In the genomic region with DNA sequence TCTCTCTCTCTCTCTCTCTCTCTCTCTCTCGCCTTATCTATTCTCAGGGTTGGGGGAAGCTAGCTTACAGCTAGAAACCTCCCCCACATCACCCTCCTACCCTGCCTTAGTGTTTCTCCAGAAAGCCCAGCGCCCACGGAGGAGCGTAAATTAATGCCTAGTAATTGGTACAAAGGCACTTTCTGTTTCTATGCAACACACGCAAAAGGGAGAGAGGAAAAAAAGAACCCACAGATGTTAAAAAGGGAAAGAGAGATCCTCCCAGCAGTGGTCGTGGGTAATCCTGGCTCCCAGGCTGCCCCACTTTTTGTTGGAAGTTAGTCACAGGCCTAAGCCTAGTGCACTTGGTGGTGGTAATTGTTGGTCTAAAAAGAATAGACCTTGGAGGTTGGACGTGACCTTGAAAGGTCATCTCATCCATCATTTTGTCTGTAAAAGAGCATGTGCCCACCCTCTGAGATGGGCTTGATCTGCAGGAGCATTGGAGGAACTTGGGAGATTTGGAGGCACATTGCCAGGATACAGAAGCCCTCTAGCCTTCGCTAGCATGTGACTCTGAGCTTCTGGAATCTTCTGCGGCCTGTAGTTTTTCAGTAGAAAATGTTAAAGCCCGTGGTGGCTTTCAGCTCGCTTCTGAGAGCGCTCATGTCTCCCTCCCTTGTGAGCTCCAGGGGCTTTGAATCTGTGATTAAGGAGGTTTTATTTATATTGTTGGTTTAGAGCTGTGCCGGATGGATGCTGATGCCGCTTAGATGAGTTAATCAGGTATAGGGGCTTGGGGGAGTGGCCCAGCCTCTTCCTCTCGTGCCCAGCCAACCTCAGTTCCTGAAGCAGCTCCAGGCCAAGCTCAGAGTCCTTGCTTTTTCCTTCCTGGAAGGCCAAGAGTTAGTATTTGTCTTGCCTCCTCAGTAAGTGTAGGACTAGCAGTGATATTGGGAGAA, we compare ENCODE assay signal across 11 mouse cellular contexts. TPM values are rescaled to one million over a fixed set of nuclear protein-coding genes. Genes with fewer than 3 reads are reported as not detected.
DNase-seq lines count a peak whose midpoint lies in the region; ATAC-seq and TF ChIP-seq lines count a peak whose summit lies in the region.
"Had no signal": no experiment of that assay in that cellular context is flagged by ENCODE, and none has a peak within 500 bp of the region (broad histone marks: within the 10 kb centered on the region; RNA-seq: fewer than 3 reads in every experiment).

No protein-coding gene starts in this region.

- no peaks in the 10 kb centered on the region for H3K9me3 ChIP-seq in midbrain, postnatal 0 days (ENCODE audit: low read length)
- H3K9me3 ChIP-seq in midbrain, embryonic 13.5 days: no peaks in the 10 kb centered on the region
- no peaks in the 10 kb centered on the region for H3K9me3 ChIP-seq in hindbrain, postnatal 0 days (ENCODE audit: low read length)
- H3K9me3 ChIP-seq in midbrain, embryonic 14.5 days (ENCODE audit: control insufficient read depth, low read length): no peaks in the 10 kb centered on the region
- no peaks in the 10 kb centered on the region for H3K9me3 ChIP-seq in limb, embryonic 10.5 days (replicated peaks)
- H3K9me3 ChIP-seq: liver, embryonic 15.5 days; neural tube, embryonic 12.5 days had no signal

- peaks cover 5% of the 10 kb centered on the region for H3K27me3 ChIP-seq in midbrain, postnatal 0 days (ENCODE audit: insufficient read depth, low read length)
- H3K27me3 ChIP-seq in midbrain, embryonic 13.5 days: peaks cover 28% of the 10 kb centered on the region
- no peaks in the 10 kb centered on the region for H3K27me3 ChIP-seq in hindbrain, postnatal 0 days (ENCODE audit: insufficient read depth, low read length)
- peaks cover 15% of the 10 kb centered on the region for H3K27me3 ChIP-seq in midbrain, embryonic 14.5 days (ENCODE audit: control insufficient read depth, insufficient read depth, low read length)
- peaks cover 27% of the 10 kb centered on the region for H3K27me3 ChIP-seq in limb, embryonic 10.5 days (ENCODE audit: low read depth, poor library complexity, severe bottlenecking)

- peak; percentile 18 for DNase-seq in gastrocnemius, adult 18-20 months (ENCODE audit: low spot score)
- DNase-seq in gastrocnemius, postnatal 25 days: no peak
- peak; percentile 43 for DNase-seq in midbrain, postnatal 0 days (ENCODE audit: low spot score)
- DNase-seq in hindbrain, postnatal 0 days (ENCODE audit: low spot score): no peak
- DNase-seq in right cerebral cortex, postnatal 36 days (ENCODE audit: low spot score in 2 of 2): peak; percentile 58 to 81
- no peak for DNase-seq in midbrain, embryonic 14.5 days
- DNase-seq in limb, embryonic 10.5 days (ENCODE audit: low spot score): no peak
- DNase-seq: thymus, adult 18-20 months had no signal

- no peak overlapping the region for H3K4me2 ChIP-seq in midbrain, postnatal 0 days (ENCODE audit: low read depth, low read length, poor library complexity, severe bottlenecking)
- H3K4me2 ChIP-seq in midbrain, embryonic 13.5 days (replicated peaks): no peak overlapping the region
- peak overlapping the region; percentile 27 for H3K4me2 ChIP-seq in hindbrain, postnatal 0 days (ENCODE audit: low read depth, low read length)
- H3K4me2 ChIP-seq in midbrain, embryonic 14.5 days (ENCODE audit: low read length): no peak overlapping the region
- H3K4me2 ChIP-seq: liver, embryonic 15.5 days; neural tube, embryonic 12.5 days had no signal

- no peak overlapping the region for H3K9ac ChIP-seq in midbrain, postnatal 0 days (replicated peaks; ENCODE audit: low read length, poor library complexity, severe bottlenecking)
- H3K9ac ChIP-seq in midbrain, embryonic 13.5 days (replicated peaks): no peak overlapping the region
- H3K9ac ChIP-seq in hindbrain, postnatal 0 days (replicated peaks; ENCODE audit: low read length): no peak overlapping the region
- no peak overlapping the region for H3K9ac ChIP-seq in midbrain, embryonic 14.5 days (replicated peaks; ENCODE audit: low read length)
- H3K9ac ChIP-seq: liver, embryonic 15.5 days; neural tube, embryonic 12.5 days had no signal

- no peak for ATAC-seq in midbrain, postnatal 0 days (ENCODE audit: low FRiP score)
- no peak for ATAC-seq in midbrain, embryonic 13.5 days
- no peak for ATAC-seq in hindbrain, postnatal 0 days
- ATAC-seq in midbrain, embryonic 14.5 days (ENCODE audit: low FRiP score, low TSS enrichment): no peak

- no peaks in the 10 kb centered on the region for H3K36me3 ChIP-seq in midbrain, postnatal 0 days (ENCODE audit: insufficient read depth, low read length)
- no peaks in the 10 kb centered on the region for H3K36me3 ChIP-seq in midbrain, embryonic 13.5 days
- no peaks in the 10 kb centered on the region for H3K36me3 ChIP-seq in hindbrain, postnatal 0 days (ENCODE audit: insufficient read depth, low read length)
- no peaks in the 10 kb centered on the region for H3K36me3 ChIP-seq in midbrain, embryonic 14.5 days (ENCODE audit: control insufficient read depth, insufficient read depth, low read length)
- H3K36me3 ChIP-seq in limb, embryonic 10.5 days: no peaks in the 10 kb centered on the region
- H3K36me3 ChIP-seq: liver, embryonic 15.5 days; neural tube, embryonic 12.5 days had no signal

- WGBS in midbrain, postnatal 0 days: 60% methylated on average over 15 of the region's 15 CpGs
- WGBS in midbrain, embryonic 13.5 days: 67% methylated on average over 15 of the region's 15 CpGs
- 52% methylated on average over 15 of the region's 15 CpGs for WGBS in hindbrain, postnatal 0 days
- WGBS in midbrain, embryonic 14.5 days: 70% methylated on average over 15 of the region's 15 CpGs
- WGBS in limb, embryonic 10.5 days: 85% methylated on average over 15 of the region's 15 CpGs

- H3K4me3 ChIP-seq in midbrain, postnatal 0 days (ENCODE audit: low read depth, low read length): no peak overlapping the region
- H3K4me3 ChIP-seq in midbrain, embryonic 13.5 days (replicated peaks): no peak overlapping the region
- no peak overlapping the region for H3K4me3 ChIP-seq in hindbrain, postnatal 0 days (ENCODE audit: low read length)
- no peak overlapping the region for H3K4me3 ChIP-seq in midbrain, embryonic 14.5 days (replicated peaks; ENCODE audit: low read depth, low read length)
- no peak overlapping the region for H3K4me3 ChIP-seq in limb, embryonic 10.5 days
- H3K4me3 ChIP-seq: liver, embryonic 15.5 days; neural tube, embryonic 12.5 days had no signal

- H3K27ac ChIP-seq in midbrain, postnatal 0 days (ENCODE audit: low read depth, low read length): no peak overlapping the region
- H3K27ac ChIP-seq in midbrain, embryonic 13.5 days: no peak overlapping the region
- peak overlapping the region; percentile 48; the same call in 1 of the 2 replicates for H3K27ac ChIP-seq in hindbrain, postnatal 0 days
- H3K27ac ChIP-seq in midbrain, embryonic 14.5 days (replicated peaks; ENCODE audit: low read depth, low read length): no peak overlapping the region
- H3K27ac ChIP-seq in limb, embryonic 10.5 days: no peak overlapping the region
- H3K27ac ChIP-seq: liver, embryonic 15.5 days; neural tube, embryonic 12.5 days had no signal

- no peaks in the 10 kb centered on the region for H3K4me1 ChIP-seq in midbrain, postnatal 0 days (ENCODE audit: insufficient read depth, low read length)
- H3K4me1 ChIP-seq in midbrain, embryonic 13.5 days (replicated peaks): peaks cover 12% of the 10 kb centered on the region
- H3K4me1 ChIP-seq in hindbrain, postnatal 0 days (ENCODE audit: insufficient read depth, low read length): peaks cover 10% of the 10 kb centered on the region
- H3K4me1 ChIP-seq in midbrain, embryonic 14.5 days (ENCODE audit: control insufficient read depth, insufficient read depth, low read length): peaks cover 2% of the 10 kb centered on the region; the same call in 1 of the 2 replicates
- peaks cover 19% of the 10 kb centered on the region for H3K4me1 ChIP-seq in limb, embryonic 10.5 days

- TF ChIP-seq CTCF in midbrain, postnatal 0 days (IDR thresholded peaks at IDR 0.05): no peak
- TF ChIP-seq CTCF in hindbrain, postnatal 0 days (IDR thresholded peaks at IDR 0.05; ENCODE audit: low read depth): no peak

RNA-seq across cellular contexts. Expression of a gene that starts 6.3 kb away (rescaled TPM):
- 100 to 1,000 TPM; 105 to 142 TPM for total RNA-seq in gastrocnemius, adult 18-20 months (2021)
- 100 to 1,000 TPM in 1 of 2 experiments, 10 to 100 TPM in 1; 98.1 to 101 TPM for total RNA-seq in gastrocnemius, postnatal 25 days (2021)
- 13.8 and 14.7 TPM in 2 replicates for total RNA-seq in midbrain, postnatal 0 days (2014; rRNA removed)
- polyA plus RNA-seq in midbrain, postnatal 0 days (2015; fragmentation: Nextera tagmentation; extraction: Ambion mirVana): 6.3 and 7.4 TPM in 2 replicates
- 0.89 and 1.0 TPM in 2 replicates for polyA plus RNA-seq in midbrain, embryonic 13.5 days (2015; fragmentation: Nextera tagmentation; extraction: Ambion mirVana)
- total RNA-seq in hindbrain, postnatal 0 days (2014; rRNA removed): 19.1 and 20.1 TPM in 2 replicates
- polyA plus RNA-seq in hindbrain, postnatal 0 days (2015; fragmentation: Nextera tagmentation; extraction: Ambion mirVana): 9.5 and 10.5 TPM in 2 replicates
- 0.93 and 1.2 TPM in 2 replicates for polyA plus RNA-seq in midbrain, embryonic 14.5 days (2014; fragmentation: Nextera tagmentation; extraction: Ambion mirVana)
- polyA plus RNA-seq in limb, embryonic 10.5 days (2016; fragmentation: Nextera tagmentation; extraction: Ambion mirVana): 0.74 and 1.3 TPM in 2 replicates

Comparison
In these comparisons a context has a peak if more than half of its experiments do, and no peak if none do; other contexts are left out.
1. DNase-seq: peak in gastrocnemius, adult 18-20 months (single experiment), midbrain, postnatal 0 days (single experiment) and right cerebral cortex, postnatal 36 days (2 of 2); none in gastrocnemius, postnatal 25 days (single experiment), hindbrain, postnatal 0 days (single experiment), midbrain, embryonic 14.5 days (single experiment) and limb, embryonic 10.5 days (single experiment).